Mouse (Mus musculus): ENCODE measurements around the gene Rabep2. TPM values are rescaled to one million over a fixed set of nuclear protein-coding genes. Genes with fewer than 3 reads are reported as not detected.

Rabep2 gene
- total RNA-seq, 1 experiment from 2014 or later: 82.6 TPM

GRCm38 (mm10) chr7:126497966-126498365 is 69.4 kb downstream of the Rabep2 start:
- DNase-seq: no peak

Other genes with a start within 250 kb of the Rabep2 start
- 102 and 119 TPM in 2 replicates for gene Xpo6, start 228.3 kb upstream of the Rabep2 start, total RNA-seq (2021)
- gene Sbk1, start 156.1 kb upstream of the Rabep2 start, total RNA-seq (2021): 72.1 and 102 TPM in 2 replicates
- 0.43 and 1.0 TPM in 2 replicates for gene Lat, start 59.2 kb upstream of the Rabep2 start, total RNA-seq (2021)
- gene Spns1, start 51.3 kb upstream of the Rabep2 start, total RNA-seq (2021): 43.1 and 54.8 TPM in 2 replicates
- gene Nfatc2ip, start 32.0 kb upstream of the Rabep2 start, total RNA-seq (2021): 8.6 and 8.7 TPM in 2 replicates
- gene Cd19, start 13.9 kb upstream of the Rabep2 start, total RNA-seq (2021): 0.67 and 1.9 TPM in 2 replicates
- gene Atp2a1, start 34.3 kb downstream of the Rabep2 start, total RNA-seq (2021): not detected in 2 replicates
- 60.4 and 63.6 TPM in 2 replicates for gene Sh2b1, start 46.7 kb downstream of the Rabep2 start, total RNA-seq (2021)
- gene Tufm, start 58.6 kb downstream of the Rabep2 start, total RNA-seq (2021): 180 and 191 TPM in 2 replicates
- 123 and 138 TPM in 2 replicates for gene Atxn2l, start 74.7 kb downstream of the Rabep2 start, total RNA-seq (2021)
- gene Eif3c, start 137.7 kb downstream of the Rabep2 start, total RNA-seq (2021): 256 and 282 TPM in 2 replicates
- 1.4 and 3.2 TPM in 2 replicates for gene Apobr, start 156.2 kb downstream of the Rabep2 start, total RNA-seq (2021)
- gene Cln3, start 157.1 kb downstream of the Rabep2 start, total RNA-seq (2021): 31.7 and 42.7 TPM in 2 replicates
- gene Il27, start 166.2 kb downstream of the Rabep2 start, total RNA-seq (2021): not detected in 2 replicates
- gene Nupr1, start 202.1 kb downstream of the Rabep2 start, total RNA-seq (2021): 12.1 and 20.7 TPM in 2 replicates
- gene Sgf29, start 220.6 kb downstream of the Rabep2 start, total RNA-seq (2021): 37.5 and 41.1 TPM in 2 replicates
- 29.6 and 31.0 TPM in 2 replicates for gene Sult1a1, start 247.7 kb downstream of the Rabep2 start, total RNA-seq (2021)